ENCODE assay signal across 12 mouse cellular contexts in genomic region chr15:8317381-8317780, GRCm38 (mm10).
"Had no signal": no experiment of that assay in that cellular context is flagged by ENCODE, and none has a peak within 500 bp of the region (broad histone marks: within the 10 kb centered on the region; RNA-seq: fewer than 3 reads in every experiment).

No protein-coding gene starts in this region.

- DNase-seq: lung, adult 18-20 months; lung, embryonic 14.5 days; lung, postnatal 10 days; lung, postnatal 4 days; midbrain, embryonic 14.5 days; retina, postnatal 1 day; right cerebral cortex, postnatal 14 days; right cerebral cortex, postnatal 4 days; spleen, adult 18-20 months; thymus, adult 2 months; thymus, postnatal 25 days; thymus, postnatal 4 days had no signal
